Mouse (Mus musculus): ENCODE measurements around the gene Eif2ak4. TPM values are rescaled to one million over a fixed set of nuclear protein-coding genes. Genes with fewer than 3 reads are reported as not detected.

Gene Eif2ak4
- polyA plus RNA-seq, 1 experiment from 2014 or later = 12.1 TPM

DNA sequence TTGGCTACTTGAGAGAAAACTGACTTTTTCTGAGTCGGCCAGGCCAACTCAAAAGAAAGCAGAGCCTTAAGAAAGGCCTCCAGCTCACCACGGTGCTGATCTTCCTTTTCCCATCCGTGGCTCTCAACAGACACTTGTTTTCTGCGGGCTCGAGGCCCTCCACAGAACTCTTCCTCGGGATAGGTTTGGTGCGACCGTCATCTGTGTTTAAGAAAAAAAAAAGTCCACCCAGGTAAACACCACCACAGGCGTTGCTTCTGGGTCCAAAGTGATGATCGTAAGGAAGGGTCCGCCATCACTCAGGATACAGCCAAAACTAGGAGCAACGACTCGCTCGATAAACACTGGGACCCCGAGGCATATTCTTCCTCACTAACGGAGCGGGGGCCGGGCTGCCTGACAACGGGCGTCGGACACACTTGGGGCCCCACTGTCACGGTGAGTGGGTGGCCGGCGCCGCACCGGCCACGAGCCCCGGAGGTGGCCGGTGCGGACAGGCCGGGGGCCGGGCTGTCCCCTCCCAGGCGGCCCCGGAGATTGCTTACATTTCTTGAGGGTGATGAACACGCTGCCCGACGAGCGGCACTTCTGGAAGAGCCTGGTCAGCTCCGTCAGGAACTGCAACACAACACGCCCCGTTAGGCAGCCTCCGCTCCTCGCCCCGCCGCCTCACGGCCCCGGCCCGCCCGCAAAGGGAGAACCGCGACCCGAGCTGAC, 90.6 kb downstream of the Eif2ak4 start:
- WGBS = 1% methylated on average over 50 of the region's 52 CpGs
- H3K4me2 ChIP-seq = peak overlapping the region; percentile 77
- H3K4me3 ChIP-seq = peak overlapping the region; percentile 63
- H3K9me3 ChIP-seq = no peaks in the 10 kb centered on the region
- H3K9ac ChIP-seq = peak overlapping the region; percentile 77
- peaks cover 14% of the 10 kb centered on the region for H3K4me1 ChIP-seq
- H3K27ac ChIP-seq = peak overlapping the region; percentile 85
- H3K27me3 ChIP-seq = no peaks in the 10 kb centered on the region
- H3K36me3 ChIP-seq = peaks cover 31% of the 10 kb centered on the region
- no peak for ATAC-seq (ENCODE audit: borderline replicate concordance, extremely low read depth, low FRiP score, low TSS enrichment)

DNA sequence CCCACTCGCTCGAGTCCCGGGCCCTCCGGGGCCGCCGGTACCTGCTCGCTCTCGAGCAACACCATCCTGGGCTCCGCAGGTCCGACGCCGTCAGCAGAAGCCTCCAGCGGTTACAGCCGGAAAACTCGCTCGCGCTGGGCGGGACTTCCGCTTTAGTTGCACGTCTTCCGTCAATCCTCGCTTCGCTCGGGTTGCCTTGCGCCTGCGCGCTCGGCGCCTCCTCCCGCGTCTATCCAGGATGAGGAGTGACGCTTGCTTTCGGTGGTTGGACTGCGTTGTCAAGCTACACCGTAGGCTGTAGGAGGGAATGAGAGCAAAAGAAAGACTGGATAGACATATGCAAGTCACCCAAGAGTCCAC, 91.1 kb downstream of the Eif2ak4 start, which contains the start of gene Srp14:
TSS of gene Srp14 (minus strand) at position 162 of the 360 bp plus-strand sequence.
- Histone ChIP-seq H3K4me3 (peak within 1 kb of the TSS; percentile 63), H3K4me2 (peak within 1 kb of the TSS; percentile 77), H3K36me3 (peaks cover 25% of the 10 kb centered on the region), H3K4me1 (peaks cover 14% of the 10 kb centered on the region), H3K27ac (peak within 1 kb of the TSS; percentile 85), H3K9me3 (no peaks in the 10 kb centered on the region), H3K9ac (peak within 1 kb of the TSS; percentile 77), H3K27me3 (no peaks in the 10 kb centered on the region)
- under 1% methylated on average over 35 of the region's 35 CpGs for WGBS
- ATAC-seq (ENCODE audit: borderline replicate concordance, extremely low read depth, low FRiP score, low TSS enrichment) = peak; percentile 92

DNA sequence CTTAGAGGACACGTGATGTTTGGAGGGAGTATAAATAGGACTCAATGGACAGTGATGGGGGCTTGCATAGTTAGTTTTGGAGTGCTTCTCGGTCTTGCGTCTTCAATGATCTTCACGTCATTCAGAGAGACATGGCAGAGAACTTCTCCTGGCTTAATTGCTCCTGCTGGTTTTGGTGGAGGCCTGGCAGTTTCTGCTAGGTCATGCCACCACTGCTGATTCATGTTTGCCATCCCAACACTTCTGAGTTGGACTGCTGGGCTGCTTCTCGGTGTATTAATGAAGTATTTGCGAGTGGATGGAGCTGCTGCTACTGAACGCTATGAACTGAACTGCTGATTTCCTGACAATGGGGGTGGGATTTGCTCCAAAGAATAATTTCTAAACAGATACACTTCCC, 92.5 kb downstream of the Eif2ak4 start:
- H3K36me3 ChIP-seq = peaks cover 13% of the 10 kb centered on the region
- H3K9ac ChIP-seq = no peak overlapping the region
- H3K4me1 ChIP-seq = peaks cover 14% of the 10 kb centered on the region
- ATAC-seq (ENCODE audit: borderline replicate concordance, extremely low read depth, low FRiP score, low TSS enrichment) = no peak
- H3K4me3 ChIP-seq = no peak overlapping the region
- 88% methylated on average over 7 of the region's 7 CpGs for WGBS
- H3K27ac ChIP-seq = no peak overlapping the region
- no peaks in the 10 kb centered on the region for H3K27me3 ChIP-seq
- H3K4me2 ChIP-seq = no peak overlapping the region
- H3K9me3 ChIP-seq = no peaks in the 10 kb centered on the region

DNA sequence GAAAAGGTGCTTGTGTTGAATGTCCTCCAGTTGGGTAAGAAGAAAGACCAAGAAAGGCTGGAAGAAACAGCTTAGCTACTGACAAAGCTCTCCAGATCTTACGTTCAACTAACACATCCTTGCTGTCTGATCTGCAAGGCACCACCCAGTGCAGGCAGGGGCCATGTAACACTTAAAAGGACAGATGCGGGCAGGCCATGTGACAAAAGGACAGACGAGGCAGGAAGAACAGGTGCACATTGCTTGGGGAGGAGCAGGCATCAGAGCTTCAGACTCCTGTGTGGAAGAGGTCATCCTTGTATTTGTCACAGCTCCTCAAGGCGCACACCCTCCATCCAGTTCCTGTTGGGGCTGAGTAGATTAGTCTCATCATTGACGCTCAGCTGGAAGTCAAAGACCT, 94.6 kb downstream of the Eif2ak4 start:
- 69% methylated on average over 5 of the region's 5 CpGs for WGBS

DNA sequence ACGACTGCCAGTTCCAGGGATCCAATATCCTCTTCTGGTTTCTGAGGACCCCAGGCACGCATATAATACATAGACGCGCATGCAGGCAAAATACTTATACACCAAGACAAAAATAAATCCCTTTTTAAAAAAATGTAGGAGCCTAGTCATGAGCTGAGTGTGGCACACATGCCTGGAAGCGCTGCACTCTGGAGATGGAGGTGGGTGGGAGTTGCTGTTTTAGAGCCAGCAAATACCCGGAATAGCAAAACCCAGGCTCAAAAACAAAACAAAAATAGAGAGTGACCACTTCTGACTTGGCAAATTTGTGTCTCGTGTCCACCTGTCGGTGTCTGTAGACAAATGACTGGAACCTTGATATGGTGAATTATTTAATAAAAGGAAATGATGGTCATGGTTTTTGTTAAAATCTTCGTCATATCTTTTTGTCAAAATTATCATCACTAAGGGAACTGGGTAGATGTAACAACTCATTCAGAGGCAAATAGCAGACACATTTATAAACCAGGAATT, 96.0 kb downstream of the Eif2ak4 start:
- H3K9ac ChIP-seq = no peak overlapping the region
- 80% methylated on average over 9 of the region's 9 CpGs for WGBS
- ATAC-seq (ENCODE audit: borderline replicate concordance, extremely low read depth, low FRiP score, low TSS enrichment) = no peak

More for the DNA sequence above, 94.6 kb downstream of the Eif2ak4 start:
- Histone ChIP-seq H3K9ac (no peak overlapping the region), H3K4me2 (no peak overlapping the region), H3K36me3 (no peaks in the 10 kb centered on the region), H3K27me3 (no peaks in the 10 kb centered on the region), H3K9me3 (no peaks in the 10 kb centered on the region), H3K4me1 (peaks cover 13% of the 10 kb centered on the region), H3K27ac (no peak overlapping the region), H3K4me3 (no peak overlapping the region)
- no peak for ATAC-seq (ENCODE audit: borderline replicate concordance, extremely low read depth, low FRiP score, low TSS enrichment)

DNA sequence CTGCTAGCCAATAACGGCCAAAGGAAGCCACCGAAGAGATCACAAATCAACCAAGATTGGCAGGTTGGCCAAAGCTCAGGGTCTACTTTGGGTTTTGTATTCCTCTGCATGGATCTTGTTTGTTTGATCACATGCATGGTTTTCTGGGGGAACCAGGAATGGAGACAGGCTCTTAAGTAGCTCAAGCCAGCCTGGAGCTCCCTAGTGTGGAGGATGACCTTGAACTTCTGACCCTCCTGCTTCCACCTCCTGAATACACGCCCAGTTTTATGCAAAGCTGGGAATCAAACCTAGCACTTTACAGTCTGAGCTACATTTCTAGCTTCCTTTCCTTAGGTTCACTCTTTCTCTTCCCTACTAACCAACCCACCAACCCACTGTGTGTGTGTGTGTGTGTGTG, 97.0 kb downstream of the Eif2ak4 start:
- WGBS = 63% methylated on average over 3 of the region's 3 CpGs
- H3K9me3 ChIP-seq = no peaks in the 10 kb centered on the region
- H3K4me1 ChIP-seq = peaks cover 21% of the 10 kb centered on the region
- H3K36me3 ChIP-seq = no peaks in the 10 kb centered on the region
- ATAC-seq (ENCODE audit: borderline replicate concordance, extremely low read depth, low FRiP score, low TSS enrichment) = no peak
- no peak overlapping the region for H3K27ac ChIP-seq
- H3K4me2 ChIP-seq = no peak overlapping the region
- no peak overlapping the region for H3K4me3 ChIP-seq
- no peaks in the 10 kb centered on the region for H3K27me3 ChIP-seq
- H3K9ac ChIP-seq = no peak overlapping the region

More for the DNA sequence above, 96.0 kb downstream of the Eif2ak4 start:
- no peaks in the 10 kb centered on the region for H3K36me3 ChIP-seq
- H3K4me1 ChIP-seq = peaks cover 13% of the 10 kb centered on the region
- H3K27me3 ChIP-seq = no peaks in the 10 kb centered on the region
- no peak overlapping the region for H3K27ac ChIP-seq
- no peak overlapping the region for H3K4me2 ChIP-seq
- H3K4me3 ChIP-seq = no peak overlapping the region
- H3K9me3 ChIP-seq = no peaks in the 10 kb centered on the region

DNA sequence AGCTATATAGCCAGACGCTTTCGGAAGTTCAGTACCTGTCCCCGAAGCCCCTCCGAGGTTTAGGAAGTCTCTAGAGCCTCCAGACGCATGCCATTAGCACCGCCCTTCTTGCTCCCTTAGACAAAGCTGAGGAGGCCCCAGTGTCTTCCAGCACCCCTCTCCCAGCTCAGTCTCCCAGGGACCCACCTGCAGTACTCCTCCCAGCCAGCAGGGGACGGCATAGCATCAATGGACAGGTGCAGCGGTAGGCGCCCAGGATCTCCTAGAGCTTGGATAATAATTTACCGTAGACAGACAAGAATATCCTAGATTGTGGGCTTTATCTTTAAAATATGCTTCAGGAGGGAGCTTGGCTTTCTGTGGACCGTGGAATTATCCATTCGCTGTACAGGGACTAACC, 98.5 kb downstream of the Eif2ak4 start:
- no peak for ATAC-seq (ENCODE audit: borderline replicate concordance, extremely low read depth, low FRiP score, low TSS enrichment)
- Histone ChIP-seq H3K36me3 (no peaks in the 10 kb centered on the region), H3K4me3 (no peak overlapping the region), H3K27me3 (no peaks in the 10 kb centered on the region), H3K4me2 (no peak overlapping the region), H3K27ac (no peak overlapping the region), H3K9me3 (no peaks in the 10 kb centered on the region), H3K9ac (no peak overlapping the region), H3K4me1 (peaks cover 36% of the 10 kb centered on the region)
- 14% methylated on average over 12 of the region's 12 CpGs for WGBS

DNA sequence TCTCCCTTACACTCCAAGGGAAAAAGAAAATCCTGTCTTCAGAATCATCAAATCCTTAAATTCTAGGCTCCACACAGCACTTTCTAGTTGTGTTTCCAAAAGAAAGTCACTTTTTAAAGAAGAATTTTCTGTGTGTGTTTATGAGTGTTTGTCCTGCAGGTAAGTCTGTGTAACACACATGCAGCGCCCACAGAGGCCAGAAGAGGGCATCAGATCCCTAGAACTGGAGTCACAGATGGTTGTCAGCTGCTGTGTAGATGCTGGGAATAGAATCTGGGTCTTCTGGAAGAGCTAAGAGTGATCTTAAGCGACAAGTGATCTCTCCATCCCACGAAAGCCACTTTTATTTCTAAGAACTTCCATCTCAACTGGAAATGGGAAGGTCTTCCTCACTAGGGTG, 99.4 kb downstream of the Eif2ak4 start:
- no peaks in the 10 kb centered on the region for H3K36me3 ChIP-seq
- H3K9me3 ChIP-seq = no peaks in the 10 kb centered on the region
- H3K27ac ChIP-seq = no peak overlapping the region
- WGBS = 69% methylated on average over 3 of the region's 3 CpGs
- H3K9ac ChIP-seq = no peak overlapping the region
- ATAC-seq (ENCODE audit: borderline replicate concordance, extremely low read depth, low FRiP score, low TSS enrichment) = no peak
- H3K4me2 ChIP-seq = no peak overlapping the region
- no peak overlapping the region for H3K4me3 ChIP-seq
- H3K27me3 ChIP-seq = no peaks in the 10 kb centered on the region
- peaks cover 38% of the 10 kb centered on the region for H3K4me1 ChIP-seq

DNA sequence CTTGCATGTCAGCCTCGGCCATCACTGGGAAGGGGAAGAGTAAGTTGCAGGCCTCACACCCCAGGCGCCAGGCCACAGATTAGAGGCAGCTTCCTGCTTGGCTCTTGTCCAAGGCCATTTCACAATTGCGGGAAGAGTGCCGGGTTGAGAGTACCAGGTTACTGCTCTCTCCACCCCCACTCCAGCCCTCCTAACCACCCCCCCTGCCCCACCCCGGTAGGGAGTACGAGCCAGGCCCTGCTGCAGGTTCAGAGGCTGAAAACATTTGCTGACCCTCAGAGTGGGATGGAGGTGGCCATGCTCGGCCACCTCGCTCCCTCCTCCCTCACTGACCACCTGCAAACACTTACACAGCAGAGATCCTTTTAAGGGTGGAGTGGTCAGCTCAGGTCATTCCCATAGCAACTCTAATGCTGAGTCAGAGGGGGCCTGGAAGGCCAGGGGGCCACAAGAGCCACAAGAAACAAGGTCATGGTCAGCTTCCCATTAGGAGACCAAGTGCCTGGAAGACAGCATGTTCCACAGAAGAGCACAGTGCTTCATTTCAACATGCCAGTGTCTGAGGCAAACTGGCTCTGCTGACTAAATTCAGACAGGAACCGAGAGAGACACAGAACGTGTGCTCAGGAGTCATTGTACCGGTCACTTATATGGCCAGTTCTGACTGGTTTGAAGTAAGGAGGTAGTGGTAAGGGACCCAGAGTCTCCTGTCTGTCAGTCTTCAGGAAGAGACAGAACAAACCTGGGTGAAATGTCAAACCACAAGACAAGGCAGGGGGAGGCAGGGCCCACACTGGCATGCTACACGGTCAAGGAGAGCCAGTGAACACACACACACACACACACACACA, 102.0 kb downstream of the Eif2ak4 start:
- H3K27ac ChIP-seq = peak overlapping the region; percentile 84
- H3K4me3 ChIP-seq = no peak overlapping the region
- H3K9me3 ChIP-seq = no peaks in the 10 kb centered on the region
- ATAC-seq (ENCODE audit: borderline replicate concordance, extremely low read depth, low FRiP score, low TSS enrichment) = peak; percentile 70
- no peak overlapping the region for H3K9ac ChIP-seq
- peaks cover 44% of the 10 kb centered on the region for H3K4me1 ChIP-seq
- no peaks in the 10 kb centered on the region for H3K27me3 ChIP-seq
- peak overlapping the region; percentile 29; the same call in 1 of the 2 replicates for H3K4me2 ChIP-seq
- 23% methylated on average over 12 of the region's 12 CpGs for WGBS
- H3K36me3 ChIP-seq = no peaks in the 10 kb centered on the region

DNA sequence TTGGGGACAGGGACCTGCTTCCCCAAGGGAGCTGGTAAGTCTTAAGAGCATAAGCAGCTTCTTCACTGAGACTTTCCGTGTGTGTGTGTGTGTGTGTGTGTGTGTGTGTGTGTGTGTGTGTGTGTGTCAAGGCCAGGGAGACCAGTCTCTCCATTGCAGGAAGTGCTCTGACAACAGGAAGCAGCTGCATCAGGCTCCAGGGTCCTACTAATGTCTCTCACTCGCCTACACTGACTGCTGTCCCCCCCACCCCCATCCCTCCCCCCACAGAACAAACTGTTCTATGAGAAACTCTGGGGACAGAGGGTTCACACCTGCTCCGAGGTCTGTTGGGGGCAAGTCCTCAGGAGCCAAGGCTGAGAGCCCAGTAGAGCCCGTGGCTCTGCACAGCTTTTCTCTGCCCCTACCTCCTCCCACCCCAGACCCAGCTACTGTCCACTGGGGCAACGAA, 102.9 kb downstream of the Eif2ak4 start:
- no peak overlapping the region for H3K4me2 ChIP-seq
- H3K4me3 ChIP-seq = no peak overlapping the region
- H3K36me3 ChIP-seq = no peaks in the 10 kb centered on the region
- H3K27me3 ChIP-seq = no peaks in the 10 kb centered on the region
- H3K9ac ChIP-seq = no peak overlapping the region
- H3K9me3 ChIP-seq = no peaks in the 10 kb centered on the region
- peak; percentile 46 for ATAC-seq (ENCODE audit: borderline replicate concordance, extremely low read depth, low FRiP score, low TSS enrichment)
- H3K4me1 ChIP-seq = peaks cover 44% of the 10 kb centered on the region
- WGBS = 26% methylated on average over 4 of the region's 5 CpGs
- H3K27ac ChIP-seq = peak overlapping the region; percentile 84

DNA sequence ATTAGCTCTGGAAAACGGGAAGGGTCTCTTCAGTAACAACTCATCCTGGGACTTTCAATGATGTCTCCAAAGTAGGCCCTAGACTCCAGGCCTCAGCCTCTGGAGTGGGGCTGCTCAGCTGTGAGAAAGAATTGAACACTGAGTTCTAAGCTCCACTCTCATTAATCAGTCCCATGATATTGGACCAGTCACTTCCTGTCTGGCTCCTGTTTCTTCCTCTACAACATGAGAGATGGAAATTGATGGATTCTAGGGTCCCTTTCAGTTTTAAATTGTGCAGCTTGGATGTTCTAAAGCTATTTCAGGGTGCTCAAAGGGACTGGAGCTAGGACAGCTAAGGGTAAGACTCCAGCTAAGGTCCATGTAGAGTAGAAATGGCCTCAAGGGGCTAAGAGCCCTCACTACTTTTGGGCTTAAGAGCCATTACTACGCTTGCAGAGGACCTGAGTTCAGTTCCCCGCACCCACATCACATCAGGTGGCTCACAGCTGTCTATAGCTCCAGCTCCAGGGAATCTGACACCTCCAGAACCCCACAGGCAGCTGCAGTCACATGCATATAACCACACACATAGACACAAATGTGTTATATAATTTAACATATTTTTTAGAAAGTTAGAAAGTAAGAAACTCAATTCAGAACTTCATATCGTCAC, 103.5 kb downstream of the Eif2ak4 start:
- Histone ChIP-seq H3K36me3 (no peaks in the 10 kb centered on the region), H3K9ac (no peak overlapping the region), H3K27ac (peak overlapping the region; percentile 64), H3K4me3 (no peak overlapping the region), H3K27me3 (no peaks in the 10 kb centered on the region), H3K4me2 (no peak overlapping the region), H3K9me3 (no peaks in the 10 kb centered on the region), H3K4me1 (peaks cover 44% of the 10 kb centered on the region)
- WGBS = 76% methylated on average over 4 of the region's 4 CpGs
- ATAC-seq (ENCODE audit: borderline replicate concordance, extremely low read depth, low FRiP score, low TSS enrichment) = no peak

All from lung, embryonic 15.5 days (tissue).